Mouse (Mus musculus) hindbrain, embryonic 12.5 days (tissue): ENCODE results near the gene Opa3. TPM values are rescaled to one million over a fixed set of nuclear protein-coding genes. Genes with fewer than 3 reads are reported as not detected.

Source experiments
- ATAC-seq: fragments of 200-750 bp; cut with Nextera tagmentation; 2 replicates; pipeline ENCODE4 v1.8.0; 2017; ENCODE audit warnings: moderate TSS enrichment; ENCODE audit not compliant: low FRiP score
- H3K27ac ChIP-seq: fragments of 300-500 bp; sonication (generic); 2 replicates; pipeline ENCODE4 v1.5.1; 2016; ENCODE audit warnings: mild to moderate bottlenecking
- H3K27me3 ChIP-seq: fragments of 300-500 bp; sonication (generic); 2 replicates; pipeline ENCODE4 v1.6.1; 2016; ENCODE audit warnings: mild to moderate bottlenecking
- H3K36me3 ChIP-seq: fragments of 300-500 bp; sonication (generic); 2 replicates; pipeline ENCODE4 v1.6.1; 2016; ENCODE audit warnings: mild to moderate bottlenecking
- H3K4me1 ChIP-seq: fragments of 300-500 bp; sonication (generic); 2 replicates; pipeline ENCODE4 v1.6.1; 2016
- H3K4me2 ChIP-seq: fragments of 300-500 bp; sonication (generic); replicated peaks from 2 replicates; pipeline ENCODE4 v1.6.1; 2016; ENCODE audit warnings: mild to moderate bottlenecking
- H3K4me3 ChIP-seq: fragments of 300-500 bp; sonication (generic); 2 replicates; pipeline ENCODE4 v1.5.1; 2016; ENCODE audit warnings: mild to moderate bottlenecking
- H3K9ac ChIP-seq: fragments of 300-500 bp; sonication (generic); 2 replicates; pipeline ENCODE4 v1.6.1; 2016; ENCODE audit warnings: mild to moderate bottlenecking, moderate library complexity
- H3K9me3 ChIP-seq: fragments of 300-500 bp; sonication (generic); replicated peaks from 2 replicates; pipeline ENCODE4 v1.6.1; 2016; ENCODE audit warnings: mild to moderate bottlenecking
- WGBS: fragments of 180-500 bp; shearing (Covaris S2); methylation state at CpG from one replicate; pipeline ENCODE4 v1.1.7; 2016; 5-methylcytosine and 5-hydroxymethylcytosine counted together
- polyA plus RNA-seq: library from polyadenylated mRNA; unstranded; fragments of >200 nt; fragmentation: Nextera tagmentation; extraction: Ambion mirVana; gene quantifications from 2 replicates; pipeline ENCODE4 v1.2.1, GENCODE M21; 2016

Opa3 gene
- polyA plus RNA-seq: 41.1 and 41.7 TPM in 2 replicates

DNA sequence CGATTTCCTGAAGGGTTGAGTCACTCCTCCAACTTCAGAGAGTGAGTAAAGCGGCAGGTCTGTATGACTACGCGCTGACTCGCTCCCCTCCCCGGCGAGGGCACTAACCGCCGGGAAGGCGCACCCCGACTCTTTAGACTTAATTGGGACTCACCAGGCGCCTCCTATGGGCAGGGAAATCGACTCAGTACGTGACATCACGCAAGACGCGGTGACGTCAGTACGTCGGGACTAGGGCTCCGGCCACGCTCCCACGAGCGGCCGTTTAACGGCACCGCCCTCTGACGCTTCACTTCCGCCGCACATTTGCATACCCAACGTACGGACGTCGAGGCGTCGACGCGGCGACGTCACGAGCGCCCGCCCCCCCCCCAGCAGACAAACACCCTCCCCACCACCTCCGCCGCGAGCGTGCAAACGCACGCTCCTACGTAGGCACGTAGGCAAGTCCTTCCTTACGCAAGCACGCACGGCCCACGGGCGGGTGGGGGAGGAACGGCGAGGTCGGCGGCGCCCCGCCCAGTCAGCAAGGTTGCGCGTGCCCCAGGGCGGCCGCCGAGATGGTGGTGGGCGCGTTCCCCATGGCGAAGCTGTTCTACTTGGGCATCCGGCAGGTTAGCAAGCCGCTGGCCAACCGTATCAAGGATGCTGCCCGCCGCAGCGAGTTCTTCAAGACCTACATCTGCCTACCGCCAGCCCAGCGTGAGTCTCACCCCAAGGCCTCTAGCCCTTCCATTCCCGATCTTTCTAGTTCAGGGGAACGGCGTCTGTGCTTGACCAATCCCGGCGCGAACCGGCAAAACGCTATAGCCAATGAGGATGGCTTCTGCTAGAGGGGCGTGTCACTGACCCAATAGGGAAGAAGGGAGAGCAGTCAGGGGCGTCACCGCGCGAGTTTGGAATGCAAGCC lies at the start of gene Opa3:
Gene Opa3, plus strand, starts transcription at position 452 of the 910 bp plus-strand sequence.
- WGBS: under 1% methylated on average over 91 of the region's 91 CpGs
- Histone ChIP-seq H3K4me3 (peak within 1 kb of the TSS; percentile 60), H3K4me1 (peaks cover 19% of the 10 kb centered on the region), H3K27me3 (no peaks in the 10 kb centered on the region), H3K36me3 (peaks cover 12% of the 10 kb centered on the region; the same call in 1 of the 2 replicates), H3K27ac (peak within 1 kb of the TSS; percentile 99), H3K9me3 (no peaks in the 10 kb centered on the region), H3K4me2 (peak within 1 kb of the TSS; percentile 81), H3K9ac (peak within 1 kb of the TSS; percentile 78)
- ATAC-seq: peak; percentile 95

DNA sequence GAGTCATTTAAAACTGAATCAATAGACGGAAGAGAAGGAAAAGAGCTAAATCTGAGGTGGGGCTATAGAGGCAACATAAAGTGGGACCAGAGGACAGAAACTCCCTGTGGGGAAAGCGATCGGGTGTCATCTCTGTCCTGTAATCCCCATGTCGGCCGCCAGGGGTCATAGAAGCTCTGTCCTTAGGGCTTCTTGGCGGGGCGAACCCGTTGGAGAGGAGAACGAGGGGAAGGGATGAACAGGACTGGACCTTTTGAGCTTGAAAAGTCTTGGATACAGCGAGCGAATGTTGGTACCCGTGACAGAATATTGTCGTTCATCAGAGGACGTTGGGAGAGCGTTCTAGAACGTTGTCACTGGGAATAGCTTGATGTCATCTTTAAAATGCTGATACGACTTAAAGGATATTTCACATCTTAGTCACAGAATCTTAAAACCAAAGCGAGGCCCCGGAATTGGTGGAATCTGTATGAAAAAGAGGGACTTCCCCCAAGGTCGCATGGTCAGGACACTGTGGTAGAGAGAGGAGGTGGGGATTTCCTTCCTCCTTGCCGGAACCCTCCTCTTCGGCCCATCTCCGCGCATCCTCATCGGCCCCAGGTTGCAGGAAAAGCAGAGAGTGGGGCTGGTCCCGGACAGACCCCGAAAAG lies 49.6 kb upstream of the Opa3 start:
- peak overlapping the region; percentile 25 for H3K4me3 ChIP-seq
- WGBS: 8% methylated on average over 27 of the region's 27 CpGs
- H3K27ac ChIP-seq: no peak overlapping the region
- H3K4me1 ChIP-seq: peaks cover 42% of the 10 kb centered on the region
- peak overlapping the region; percentile 42 for H3K9ac ChIP-seq
- 0 out of 2 replicates have a peak, but pooled peaks cover 7% of the 10 kb centered on the region for H3K9me3 ChIP-seq
- ATAC-seq: no peak
- H3K27me3 ChIP-seq: peaks cover 65% of the 10 kb centered on the region
- peak overlapping the region; percentile 56 for H3K4me2 ChIP-seq
- H3K36me3 ChIP-seq: peaks cover 2% of the 10 kb centered on the region; the same call in 1 of the 2 replicates

DNA sequence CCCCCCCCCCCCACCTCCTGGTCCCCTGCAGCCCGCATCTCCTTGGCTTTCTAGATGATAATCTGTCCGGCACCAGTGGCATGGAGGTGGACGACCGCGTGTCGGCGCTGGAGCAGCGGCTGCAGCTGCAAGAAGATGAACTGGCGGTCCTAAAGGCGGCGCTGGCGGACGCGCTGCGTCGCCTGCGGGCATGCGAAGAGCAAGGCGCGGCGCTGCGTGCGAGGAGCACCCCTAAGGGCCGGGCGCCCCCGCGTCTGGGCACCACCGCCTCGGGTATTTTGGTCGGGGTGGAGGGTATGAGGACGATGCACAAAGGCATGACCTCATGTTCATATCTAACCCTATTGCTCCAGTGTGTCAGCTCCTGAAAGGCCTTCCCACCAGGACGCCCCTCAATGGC lies 49.0 kb upstream of the Opa3 start:
- 0 out of 2 replicates have a peak, but pooled peaks cover 7% of the 10 kb centered on the region for H3K9me3 ChIP-seq

DNA sequence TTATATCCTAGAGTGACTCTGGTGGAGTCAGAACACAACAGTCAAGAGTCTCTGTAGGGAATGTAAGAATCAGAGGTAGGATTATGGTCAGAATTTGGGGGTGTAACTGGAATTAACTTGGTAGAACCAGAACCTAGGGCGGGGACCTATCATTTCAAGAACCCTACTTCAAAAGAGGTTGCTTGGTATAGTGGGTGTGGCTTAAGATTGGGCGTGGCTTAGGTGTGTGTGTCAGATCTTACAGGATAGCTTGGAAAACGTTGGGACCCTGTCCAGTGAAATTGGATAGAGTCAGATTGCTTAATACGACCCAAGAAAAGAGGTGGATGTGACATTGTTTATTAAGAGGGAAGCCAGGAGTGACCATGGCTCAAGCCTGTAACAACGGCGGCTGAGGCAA lies 48.2 kb upstream of the Opa3 start:
- 0 out of 2 replicates have a peak overlapping the region, but pooled peaks have one; percentile 25 for H3K4me3 ChIP-seq
- peaks cover 65% of the 10 kb centered on the region for H3K27me3 ChIP-seq
- peak overlapping the region; percentile 56 for H3K4me2 ChIP-seq

More for the DNA sequence above, 49.0 kb upstream of the Opa3 start:
- peak overlapping the region; percentile 42 for H3K9ac ChIP-seq
- no peak overlapping the region for H3K27ac ChIP-seq
- peaks cover 65% of the 10 kb centered on the region for H3K27me3 ChIP-seq
- H3K4me1 ChIP-seq: peaks cover 42% of the 10 kb centered on the region
- no peak for ATAC-seq
- peaks cover 8% of the 10 kb centered on the region; the same call in 1 of the 2 replicates for H3K36me3 ChIP-seq
- under 1% methylated on average over 32 of the region's 32 CpGs for WGBS
- H3K4me2 ChIP-seq: peak overlapping the region; percentile 56
- peak overlapping the region; percentile 25 for H3K4me3 ChIP-seq

GRCm38 (mm10) chr7:19180862-19181429 lies 47.2 kb upstream of the Opa3 start:
- peaks cover 47% of the 10 kb centered on the region for H3K4me1 ChIP-seq
- H3K9ac ChIP-seq: peak overlapping the region; percentile 53; the same call in 1 of the 2 replicates
- H3K4me2 ChIP-seq: peak overlapping the region; percentile 52
- no peak for ATAC-seq
- WGBS: 2% methylated on average over 26 of the region's 27 CpGs
- H3K4me3 ChIP-seq: peak overlapping the region; percentile 41
- no peak overlapping the region for H3K27ac ChIP-seq
- H3K36me3 ChIP-seq: peaks cover 18% of the 10 kb centered on the region
- H3K27me3 ChIP-seq: peaks cover 58% of the 10 kb centered on the region
- 0 out of 2 replicates have a peak, but pooled peaks cover 7% of the 10 kb centered on the region for H3K9me3 ChIP-seq

More for the DNA sequence above, 48.2 kb upstream of the Opa3 start:
- ATAC-seq: no peak
- Histone ChIP-seq H3K9me3 (0 out of 2 replicates have a peak, but pooled peaks cover 7% of the 10 kb centered on the region), H3K27ac (no peak overlapping the region), H3K36me3 (peaks cover 13% of the 10 kb centered on the region; the same call in 1 of the 2 replicates), H3K4me1 (peaks cover 49% of the 10 kb centered on the region), H3K9ac (no peak overlapping the region)
- 38% methylated on average over 6 of the region's 6 CpGs for WGBS

DNA sequence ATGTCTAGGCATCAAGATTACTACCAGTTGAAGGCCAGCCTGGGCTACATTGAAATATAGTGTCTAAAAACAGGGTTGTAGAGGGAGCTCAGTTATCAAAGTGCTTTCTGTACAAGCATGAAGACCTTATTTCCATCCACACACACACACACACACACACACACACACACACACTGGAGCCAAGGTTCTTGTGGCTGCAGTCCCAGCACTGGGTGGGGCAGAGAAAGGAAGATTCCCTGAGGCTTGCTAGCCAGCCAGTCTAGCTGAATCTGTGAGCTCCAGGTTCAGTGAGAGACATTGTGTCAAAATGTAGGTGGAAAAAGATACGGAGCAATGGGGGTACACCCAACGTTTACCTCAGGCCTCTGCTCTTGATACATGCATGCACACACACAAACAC lies 43.9 kb upstream of the Opa3 start:
- 80% methylated on average over 2 of the region's 2 CpGs for WGBS
- H3K4me1 ChIP-seq: peaks cover 30% of the 10 kb centered on the region
- no peak overlapping the region for H3K9ac ChIP-seq
- H3K4me3 ChIP-seq: no peak overlapping the region
- no peaks in the 10 kb centered on the region for H3K9me3 ChIP-seq
- no peak overlapping the region for H3K4me2 ChIP-seq
- ATAC-seq: no peak
- peaks cover 40% of the 10 kb centered on the region for H3K36me3 ChIP-seq
- peak overlapping the region; percentile 58; the same call in 1 of the 2 replicates for H3K27ac ChIP-seq
- H3K27me3 ChIP-seq: peaks cover 25% of the 10 kb centered on the region

DNA sequence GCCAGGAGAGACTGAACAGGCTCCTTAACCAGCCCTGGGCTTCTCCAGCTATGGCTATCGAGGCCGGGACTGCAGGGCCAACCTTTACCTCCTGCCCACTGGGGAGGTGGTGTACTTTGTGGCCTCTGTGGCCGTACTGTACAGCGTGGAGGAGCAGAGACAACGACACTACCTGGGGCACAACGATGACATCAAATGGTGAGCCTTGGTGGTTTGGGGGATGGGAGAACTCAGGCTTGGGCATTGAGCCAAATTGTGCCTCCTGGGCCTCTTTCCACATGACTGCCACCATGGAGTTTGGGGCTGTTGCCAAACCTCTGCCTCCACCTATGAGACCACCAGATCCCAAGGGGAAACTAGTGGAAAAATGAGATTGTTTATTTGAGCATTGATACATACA lies 43.4 kb upstream of the Opa3 start:
- 71% methylated on average over 6 of the region's 6 CpGs for WGBS
- Histone ChIP-seq H3K36me3 (peaks cover 41% of the 10 kb centered on the region), H3K4me3 (no peak overlapping the region), H3K4me2 (0 out of 2 replicates have a peak overlapping the region, but pooled peaks have one; percentile 3), H3K27me3 (peaks cover 20% of the 10 kb centered on the region), H3K9me3 (no peaks in the 10 kb centered on the region), H3K27ac (peak overlapping the region; percentile 58), H3K9ac (no peak overlapping the region), H3K4me1 (peaks cover 25% of the 10 kb centered on the region)
- ATAC-seq: peak; percentile 46; the same call in 1 of the 2 replicates

DNA sequence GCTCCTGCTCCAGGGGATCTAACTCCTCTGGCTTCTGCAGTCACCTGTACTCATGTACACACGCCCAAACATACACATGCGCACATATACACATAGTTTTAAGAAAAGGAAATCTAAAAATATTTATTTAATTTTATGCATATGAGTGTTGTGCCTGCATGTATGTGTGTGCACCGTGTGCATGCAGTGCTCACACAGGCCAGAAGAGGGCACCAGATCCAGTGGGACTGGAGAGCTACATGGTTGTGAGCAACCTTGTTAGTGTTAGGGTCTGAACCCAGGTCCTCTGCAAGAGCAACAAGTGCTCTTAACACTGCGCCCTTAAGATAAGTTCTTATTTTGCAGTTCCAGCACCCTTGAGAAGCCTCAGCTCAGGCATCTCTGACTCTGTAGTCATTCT lies 33.5 kb upstream of the Opa3 start:
- peaks cover 82% of the 10 kb centered on the region for H3K36me3 ChIP-seq
- H3K27ac ChIP-seq: no peak overlapping the region
- H3K9ac ChIP-seq: no peak overlapping the region
- no peak for ATAC-seq
- 93% methylated on average over 4 of the region's 4 CpGs for WGBS
- H3K4me1 ChIP-seq: no peaks in the 10 kb centered on the region
- H3K4me2 ChIP-seq: no peak overlapping the region
- H3K27me3 ChIP-seq: no peaks in the 10 kb centered on the region
- peaks cover 4% of the 10 kb centered on the region; the same call in 1 of the 2 replicates for H3K9me3 ChIP-seq
- no peak overlapping the region for H3K4me3 ChIP-seq

DNA sequence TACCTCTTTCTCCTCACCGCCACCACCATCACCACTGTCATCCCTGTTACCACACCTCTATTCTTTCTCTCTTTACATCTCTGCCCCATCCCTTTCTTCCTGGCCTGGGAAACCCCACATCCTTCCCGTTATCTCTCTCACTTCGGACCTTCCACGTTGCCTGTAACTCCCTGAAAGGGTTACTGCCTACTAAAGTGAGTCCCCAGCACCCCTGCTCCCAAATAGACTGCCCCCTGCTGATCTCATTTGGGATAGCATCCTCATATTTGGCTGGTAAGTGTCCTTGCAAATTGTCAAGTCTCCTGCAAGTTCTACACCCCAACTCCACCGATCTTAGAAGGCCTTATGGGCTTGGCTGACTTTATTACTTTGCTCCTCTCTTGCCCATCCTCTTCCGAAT lies 31.5 kb upstream of the Opa3 start:
- Histone ChIP-seq H3K9ac (no peak overlapping the region), H3K4me2 (no peak overlapping the region), H3K27ac (no peak overlapping the region), H3K4me3 (no peak overlapping the region), H3K4me1 (no peaks in the 10 kb centered on the region), H3K9me3 (peaks cover 4% of the 10 kb centered on the region; the same call in 1 of the 2 replicates), H3K27me3 (no peaks in the 10 kb centered on the region), H3K36me3 (peaks cover 81% of the 10 kb centered on the region)
- WGBS: 68% methylated on average over 6 of the region's 6 CpGs
- no peak for ATAC-seq

GRCm38 (mm10) chr7:19197985-19198384 lies 30.1 kb upstream of the Opa3 start:
- Histone ChIP-seq H3K4me3 (no peak overlapping the region), H3K9ac (no peak overlapping the region), H3K4me2 (no peak overlapping the region), H3K36me3 (peaks cover 69% of the 10 kb centered on the region), H3K27ac (no peak overlapping the region), H3K27me3 (no peaks in the 10 kb centered on the region), H3K4me1 (no peaks in the 10 kb centered on the region), H3K9me3 (peaks cover 4% of the 10 kb centered on the region; the same call in 1 of the 2 replicates)
- ATAC-seq: no peak
- 21% methylated on average over 2 of the region's 2 CpGs for WGBS

DNA sequence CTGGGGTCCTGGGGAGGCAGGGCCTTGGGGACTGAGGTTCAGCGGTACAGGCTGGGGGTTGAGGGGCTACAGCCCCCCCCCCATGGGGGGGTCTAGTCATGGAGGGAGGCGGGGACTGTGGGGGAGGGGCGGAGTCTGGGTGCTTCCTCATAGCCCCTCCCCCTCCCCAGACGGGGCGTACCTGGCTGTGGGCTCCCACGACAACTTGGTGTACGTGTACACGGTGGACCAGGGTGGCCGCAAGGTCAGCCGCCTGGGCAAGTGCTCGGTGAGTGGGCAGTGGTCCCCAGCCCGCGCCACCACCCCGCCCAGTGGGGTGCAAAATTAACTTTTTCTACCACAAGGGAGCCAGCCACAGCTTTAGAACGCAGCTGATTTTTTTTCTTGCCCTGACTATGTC lies 26.5 kb upstream of the Opa3 start:
- Histone ChIP-seq H3K36me3 (peaks cover 65% of the 10 kb centered on the region), H3K9me3 (no peaks in the 10 kb centered on the region), H3K27me3 (no peaks in the 10 kb centered on the region), H3K27ac (no peak overlapping the region), H3K4me1 (no peaks in the 10 kb centered on the region), H3K4me2 (no peak overlapping the region), H3K9ac (no peak overlapping the region), H3K4me3 (no peak overlapping the region)
- 73% methylated on average over 12 of the region's 15 CpGs for WGBS
- peak; percentile 54 for ATAC-seq
